Mouse (Mus musculus) heart, embryonic 13.5 days (tissue): Measurements from ENCODE around the gene Nms. TPM values are rescaled to one million over a fixed set of nuclear protein-coding genes. Genes with fewer than 3 reads are reported as not detected.

Experiments used
- ATAC-seq: fragments of 200-750 bp; cut with Nextera tagmentation; 2 replicates; pipeline ENCODE4 v1.8.0; 2017; ENCODE audit warnings: moderate TSS enrichment; ENCODE audit not compliant: insufficient number of reproducible peaks, low FRiP score, low TSS enrichment; ENCODE audit errors: extremely low read depth
- H3K27ac ChIP-seq: fragments of 300-500 bp; sonication (generic); replicated peaks from 2 replicates; pipeline ENCODE4 v1.5.1; 2015; ENCODE audit warnings: moderate library complexity, mild to moderate bottlenecking, inconsistent platforms
- H3K27me3 ChIP-seq: fragments of 300-500 bp; sonication (generic); replicated peaks from 2 replicates; pipeline ENCODE4 v1.6.1; 2015; ENCODE audit warnings: mild to moderate bottlenecking, inconsistent platforms
- H3K36me3 ChIP-seq: fragments of 300-500 bp; sonication (generic); 2 replicates; pipeline ENCODE4 v1.6.1; 2015; ENCODE audit warnings: mild to moderate bottlenecking, inconsistent platforms
- H3K4me1 ChIP-seq: fragments of 300-500 bp; sonication (generic); 2 replicates; pipeline ENCODE4 v1.6.1; 2015; ENCODE audit warnings: inconsistent platforms
- H3K4me2 ChIP-seq: fragments of 300-500 bp; sonication (generic); 2 replicates; pipeline ENCODE4 v1.6.1; 2015; ENCODE audit warnings: inconsistent platforms, mild to moderate bottlenecking, moderate library complexity
- H3K4me3 ChIP-seq: fragments of 300-500 bp; sonication (generic); 2 replicates; pipeline ENCODE4 v1.5.1; 2015; ENCODE audit warnings: moderate library complexity, mild to moderate bottlenecking, inconsistent platforms
- H3K9ac ChIP-seq: fragments of 300-500 bp; sonication (generic); 2 replicates; pipeline ENCODE4 v1.6.1; 2015; ENCODE audit warnings: inconsistent platforms, mild to moderate bottlenecking, moderate library complexity
- H3K9me3 ChIP-seq: fragments of 300-500 bp; sonication (generic); 2 replicates; pipeline ENCODE4 v1.6.1; 2016; ENCODE audit warnings: inconsistent platforms
- WGBS: fragments of 180-500 bp; shearing (Covaris S2); methylation state at CpG from one replicate; pipeline ENCODE4 v1.1.7; 2015; ENCODE audit warnings: mixed read lengths; 5-methylcytosine and 5-hydroxymethylcytosine counted together
- polyA plus RNA-seq: library from polyadenylated mRNA; unstranded; fragments of >200 nt; fragmentation: Nextera tagmentation; extraction: Ambion mirVana; gene quantifications from 2 replicates; pipeline ENCODE4 v1.2.1, GENCODE M21; 2015

The Nms gene
- polyA plus RNA-seq: not detected in 2 replicates

DNA sequence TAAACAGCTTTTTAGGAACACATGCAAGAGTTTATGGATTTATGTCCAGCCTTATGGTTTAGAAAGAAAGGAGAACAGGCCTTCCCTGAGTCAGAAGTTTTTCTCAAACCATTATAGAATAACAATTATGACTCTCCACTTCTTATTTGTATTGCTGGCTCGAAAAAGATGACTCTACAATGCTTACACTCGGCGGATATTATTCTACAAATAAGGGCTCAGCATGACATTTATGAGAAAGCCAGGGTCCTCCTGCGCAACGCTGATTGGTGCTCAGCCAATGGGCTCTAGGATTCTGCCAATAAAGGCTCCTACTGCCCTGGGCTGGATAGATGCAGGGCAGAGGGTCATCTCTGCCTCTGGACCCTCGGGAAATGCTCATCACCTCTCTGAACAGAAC, at the start of gene Nms:
Gene Nms, plus strand, starts transcription at position 301 of the 400 bp plus-strand sequence.
- no peak within 1 kb of the TSS for H3K27ac ChIP-seq
- 0 out of 2 replicates have a peak, but pooled peaks cover 5% of the 10 kb centered on the region for H3K27me3 ChIP-seq
- H3K9me3 ChIP-seq: no peaks in the 10 kb centered on the region
- H3K4me2 ChIP-seq: no peak within 1 kb of the TSS
- H3K4me3 ChIP-seq: no peak within 1 kb of the TSS
- whole genome bisulfite sequencing: 69% methylated on average over 6 of the region's 6 CpGs
- no peaks in the 10 kb centered on the region for H3K36me3 ChIP-seq
- no peak within 1 kb of the TSS for H3K9ac ChIP-seq
- ATAC-seq: no peak
- H3K4me1 ChIP-seq: no peaks in the 10 kb centered on the region

DNA sequence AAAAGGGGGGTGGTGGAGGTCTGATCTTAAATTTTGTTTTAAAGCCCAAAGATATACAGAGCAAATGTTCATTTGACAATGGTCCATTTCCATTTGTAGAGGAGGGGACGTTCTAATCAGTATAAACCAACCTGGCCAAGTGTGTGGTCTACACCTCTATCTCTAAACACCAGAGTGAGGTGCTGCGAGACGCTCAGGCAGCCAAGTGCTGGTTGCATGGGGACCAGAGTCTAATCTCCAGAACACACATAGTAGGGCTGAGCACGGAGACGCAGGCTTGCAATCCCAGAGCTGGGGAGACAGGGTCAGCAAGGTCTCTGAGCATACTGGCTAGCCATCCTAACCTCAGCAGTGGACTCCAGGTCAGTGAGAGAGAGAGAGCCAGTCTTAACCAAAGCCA, 47.5 kb upstream of the Nms start:
- peaks cover 7% of the 10 kb centered on the region for H3K4me1 ChIP-seq
- ATAC-seq: no peak
- 72% methylated on average over 5 of the region's 5 CpGs for WGBS
- H3K4me2 ChIP-seq: no peak overlapping the region
- H3K9me3 ChIP-seq: no peaks in the 10 kb centered on the region
- H3K27ac ChIP-seq: no peak overlapping the region
- H3K27me3 ChIP-seq: peaks cover 16% of the 10 kb centered on the region
- H3K9ac ChIP-seq: no peak overlapping the region
- H3K4me3 ChIP-seq: no peak overlapping the region
- no peaks in the 10 kb centered on the region for H3K36me3 ChIP-seq

DNA sequence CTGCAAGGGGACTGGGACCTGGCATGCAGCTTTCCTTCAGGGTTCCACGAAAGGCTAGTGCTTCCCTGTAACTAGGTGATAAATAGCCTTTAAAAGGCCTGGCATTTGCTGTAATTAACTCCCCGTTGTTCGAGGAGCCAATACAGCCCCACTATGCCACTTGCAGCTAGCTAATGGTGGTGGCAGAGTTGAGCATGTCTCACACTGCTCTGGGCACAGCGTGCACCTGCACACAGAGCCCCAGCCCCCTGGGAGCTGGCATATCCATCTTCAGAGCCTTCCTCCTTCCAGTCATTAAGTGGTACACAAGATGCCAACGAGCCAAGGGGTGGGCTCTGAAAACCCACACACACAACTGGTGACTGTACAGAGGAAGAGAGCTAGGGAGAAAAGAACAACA, 45.9 kb upstream of the Nms start:
- Histone ChIP-seq H3K27ac (no peak overlapping the region), H3K36me3 (no peaks in the 10 kb centered on the region), H3K9ac (no peak overlapping the region), H3K4me3 (no peak overlapping the region), H3K27me3 (peaks cover 30% of the 10 kb centered on the region), H3K4me1 (peaks cover 5% of the 10 kb centered on the region; the same call in 1 of the 2 replicates), H3K4me2 (no peak overlapping the region), H3K9me3 (no peaks in the 10 kb centered on the region)
- WGBS: 73% methylated on average over 5 of the region's 5 CpGs
- ATAC-seq: no peak

DNA sequence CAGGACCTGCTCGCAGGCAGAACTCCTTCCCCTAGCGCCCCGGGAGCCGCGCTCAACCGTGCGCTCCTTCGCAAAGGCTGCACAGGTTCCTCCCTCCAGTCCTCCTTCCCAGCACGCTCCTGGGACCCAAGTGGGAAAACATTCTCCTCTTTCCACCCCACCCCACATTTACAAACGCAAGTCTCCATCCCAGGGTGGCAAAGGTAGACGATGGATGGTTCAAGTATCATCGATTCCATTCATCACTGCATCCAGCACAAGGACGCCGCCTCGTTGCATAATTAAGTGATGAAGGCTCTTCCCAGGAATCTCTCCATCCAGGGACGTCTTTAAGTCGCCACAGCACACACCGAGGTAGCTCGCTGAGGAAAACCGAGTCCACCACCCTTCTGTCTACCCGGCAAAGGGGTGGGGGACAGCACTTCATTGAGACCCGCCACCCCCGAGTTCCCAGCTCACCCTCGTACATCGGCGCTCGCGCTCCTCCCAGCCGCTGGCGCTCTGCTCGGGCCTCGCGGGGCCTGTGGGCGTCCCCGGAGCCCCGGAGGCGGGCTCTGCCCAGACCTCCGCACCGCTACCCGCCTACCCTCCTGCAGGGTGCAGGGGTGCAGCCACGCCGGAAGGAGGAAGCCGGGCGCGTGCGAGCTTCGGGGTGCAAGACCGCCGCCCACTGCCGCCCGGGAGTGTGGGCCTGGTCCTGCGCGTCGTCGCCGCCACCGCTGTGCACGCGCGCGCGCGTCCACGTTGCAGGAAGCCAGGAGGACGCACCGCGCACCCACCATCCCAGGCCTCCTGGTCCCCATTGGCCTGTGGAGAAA, 41.3 kb upstream of the Nms start, which contains the start of gene Chst10:
Gene Chst10, minus strand, starts transcription at position 731 of the 818 bp plus-strand sequence.
- H3K27ac ChIP-seq: no peak within 1 kb of the TSS

DNA sequence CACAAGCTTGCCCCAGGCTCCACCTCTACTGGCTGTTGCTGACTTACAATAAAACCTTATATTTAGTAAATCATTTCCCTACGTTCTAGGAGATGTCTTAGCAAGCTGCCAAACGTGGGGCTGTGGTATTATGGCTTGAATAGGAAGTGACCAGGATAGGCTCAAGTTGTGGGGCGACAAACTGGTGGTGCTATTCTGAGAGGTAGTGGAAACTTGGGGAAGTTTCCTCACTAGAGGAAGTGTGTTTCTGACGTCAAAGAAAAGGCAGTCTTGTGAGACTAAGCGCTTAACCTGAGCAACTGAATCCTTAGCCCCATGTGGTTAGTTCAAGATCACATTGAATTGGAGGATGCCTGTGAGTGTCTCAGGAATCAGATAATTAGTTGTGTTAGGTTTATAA, 36.4 kb upstream of the Nms start:
- ATAC-seq: no peak
- Histone ChIP-seq H3K27me3 (peaks cover 8% of the 10 kb centered on the region), H3K4me2 (no peak overlapping the region), H3K27ac (no peak overlapping the region), H3K36me3 (no peaks in the 10 kb centered on the region), H3K4me1 (0 out of 2 replicates have a peak, but pooled peaks cover 3% of the 10 kb centered on the region), H3K9ac (no peak overlapping the region), H3K4me3 (no peak overlapping the region), H3K9me3 (no peaks in the 10 kb centered on the region)
- 55% methylated on average over 5 of the region's 5 CpGs for WGBS

More for the DNA sequence above, 41.3 kb upstream of the Nms start, which contains the start of gene Chst10:
- peak within 1 kb of the TSS; percentile 87 for H3K4me2 ChIP-seq
- peak within 1 kb of the TSS; percentile 78 for H3K9ac ChIP-seq
- H3K9me3 ChIP-seq: no peaks in the 10 kb centered on the region
- H3K27me3 ChIP-seq: peaks cover 35% of the 10 kb centered on the region
- under 1% methylated on average over 63 of the region's 67 CpGs for WGBS
- peak; percentile 77 for ATAC-seq
- H3K36me3 ChIP-seq: no peaks in the 10 kb centered on the region
- peaks cover 8% of the 10 kb centered on the region; the same call in 1 of the 2 replicates for H3K4me1 ChIP-seq
- peak within 1 kb of the TSS; percentile 68 for H3K4me3 ChIP-seq

DNA sequence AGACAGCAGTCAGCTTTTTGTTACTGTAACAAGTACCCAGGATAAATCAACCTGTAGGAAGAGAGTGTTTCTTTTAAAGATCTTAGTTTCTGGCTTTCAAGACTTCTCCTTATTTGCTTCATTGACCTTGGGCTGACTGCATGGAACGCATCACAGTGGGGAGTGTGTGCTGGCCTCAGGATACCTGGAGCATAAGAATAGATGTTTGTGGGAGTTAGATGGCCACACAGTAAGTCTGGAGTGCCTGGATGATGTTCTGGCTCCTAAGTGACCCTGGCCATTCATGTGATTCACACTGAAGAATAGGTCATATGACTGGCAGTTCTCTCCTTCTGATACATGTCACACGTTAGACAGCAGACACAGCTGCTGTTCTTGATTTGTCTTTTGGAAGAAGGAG, 35.0 kb upstream of the Nms start:
- Histone ChIP-seq H3K9me3 (no peaks in the 10 kb centered on the region), H3K4me3 (no peak overlapping the region), H3K36me3 (no peaks in the 10 kb centered on the region), H3K27ac (no peak overlapping the region), H3K4me2 (no peak overlapping the region), H3K27me3 (no peaks in the 10 kb centered on the region), H3K9ac (no peak overlapping the region), H3K4me1 (no peaks in the 10 kb centered on the region)
- 62% methylated on average over 2 of the region's 2 CpGs for WGBS
- no peak for ATAC-seq

DNA sequence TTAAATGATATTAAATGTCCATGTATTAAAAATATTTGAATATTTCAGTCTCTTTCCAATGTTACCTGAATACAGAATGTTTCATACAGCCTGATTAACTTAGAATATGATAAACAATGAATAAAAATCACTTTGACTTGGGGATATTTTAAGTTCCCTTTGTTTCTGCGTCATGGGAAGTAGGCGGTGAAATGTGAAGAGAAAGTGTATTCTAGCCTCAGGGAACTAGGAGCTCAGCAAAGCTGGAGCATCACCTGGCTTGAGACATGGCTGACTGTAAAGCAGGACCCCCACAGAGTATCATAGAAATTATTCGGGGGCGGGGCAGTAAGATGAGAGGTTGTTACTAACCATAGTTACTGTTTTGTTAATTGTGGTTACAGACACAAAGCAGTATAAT, 10.0 kb upstream of the Nms start:
- ATAC-seq: no peak
- no peak overlapping the region for H3K4me2 ChIP-seq

DNA sequence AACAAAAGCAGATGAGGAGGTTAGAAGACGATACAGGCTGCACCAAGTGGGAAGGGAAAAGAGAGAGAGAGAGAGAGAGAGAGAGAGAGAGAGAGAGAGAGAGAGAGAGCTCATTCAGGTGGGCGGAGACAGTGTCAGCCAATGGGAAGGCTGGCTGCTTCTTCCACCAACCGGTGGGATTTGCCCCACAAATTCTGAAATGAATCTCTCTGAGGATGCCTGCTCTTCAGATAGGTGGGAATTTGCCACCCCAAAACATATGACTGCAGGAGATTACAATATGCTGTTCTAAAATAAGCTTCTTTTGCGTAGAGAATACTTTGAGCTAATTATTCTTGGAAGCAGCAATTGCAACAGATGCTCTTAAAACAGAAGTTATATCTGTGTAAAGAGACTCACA, 9.5 kb upstream of the Nms start:
- ATAC-seq: no peak
- Histone ChIP-seq H3K27ac (no peak overlapping the region), H3K4me1 (no peaks in the 10 kb centered on the region), H3K36me3 (no peaks in the 10 kb centered on the region), H3K9ac (no peak overlapping the region), H3K4me3 (no peak overlapping the region), H3K4me2 (no peak overlapping the region), H3K27me3 (no peaks in the 10 kb centered on the region), H3K9me3 (no peaks in the 10 kb centered on the region)
- WGBS: 64% methylated on average over 4 of the region's 4 CpGs

More for the DNA sequence above, 10.0 kb upstream of the Nms start:
- Histone ChIP-seq H3K9me3 (no peaks in the 10 kb centered on the region), H3K27ac (no peak overlapping the region), H3K4me3 (no peak overlapping the region), H3K36me3 (no peaks in the 10 kb centered on the region), H3K4me1 (no peaks in the 10 kb centered on the region), H3K27me3 (no peaks in the 10 kb centered on the region), H3K9ac (no peak overlapping the region)
- WGBS: 73% methylated on average over 4 of the region's 4 CpGs

DNA sequence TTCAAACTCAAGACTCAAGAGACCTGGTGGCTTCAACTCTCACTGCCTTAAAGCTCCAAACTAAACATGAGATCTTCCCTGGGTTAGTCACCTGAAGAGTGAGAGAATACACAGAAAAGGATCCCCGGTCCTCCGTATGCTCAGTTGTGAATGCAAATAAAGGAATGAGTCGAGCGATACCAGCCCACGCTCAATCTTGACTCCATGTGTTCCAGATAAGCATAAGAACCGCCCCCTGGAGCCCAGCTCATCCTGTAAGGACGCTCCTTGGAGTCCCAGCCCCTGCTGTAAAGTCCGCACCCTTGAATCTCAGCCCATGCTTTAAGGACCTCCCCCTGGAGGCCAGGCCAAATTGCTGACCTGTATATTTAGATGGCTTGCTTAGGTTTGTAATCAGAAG, 8.2 kb upstream of the Nms start:
- Histone ChIP-seq H3K36me3 (no peaks in the 10 kb centered on the region), H3K27ac (no peak overlapping the region), H3K27me3 (no peaks in the 10 kb centered on the region), H3K4me2 (no peak overlapping the region), H3K9me3 (no peaks in the 10 kb centered on the region), H3K4me3 (no peak overlapping the region), H3K4me1 (no peaks in the 10 kb centered on the region), H3K9ac (no peak overlapping the region)
- ATAC-seq: no peak
- 51% methylated on average over 8 of the region's 8 CpGs for WGBS

DNA sequence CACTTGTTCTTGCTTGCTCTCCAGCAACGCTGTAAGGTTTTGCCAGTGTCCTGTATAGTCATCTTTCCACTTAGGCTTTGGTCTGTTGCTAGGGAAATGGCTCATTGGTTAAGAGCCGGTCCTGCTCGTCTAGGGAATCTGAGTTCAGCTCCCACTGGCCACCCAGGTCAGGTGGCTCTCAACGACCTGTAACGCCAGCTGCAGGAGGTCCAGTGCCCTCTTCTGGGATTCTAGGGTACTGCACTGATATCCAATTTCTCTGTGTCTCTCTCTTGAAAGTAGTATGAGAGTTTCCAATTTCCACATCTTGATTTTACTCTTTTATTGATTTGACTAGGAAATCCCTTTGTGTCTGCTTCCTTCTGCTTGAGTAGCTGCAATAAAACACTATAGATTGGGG, 4.3 kb upstream of the Nms start:
- H3K27ac ChIP-seq: no peak overlapping the region
- no peaks in the 10 kb centered on the region for H3K27me3 ChIP-seq
- no peaks in the 10 kb centered on the region for H3K36me3 ChIP-seq
- no peak overlapping the region for H3K4me2 ChIP-seq
- H3K9me3 ChIP-seq: no peaks in the 10 kb centered on the region
- H3K4me1 ChIP-seq: no peaks in the 10 kb centered on the region
- no peak for ATAC-seq
- no peak overlapping the region for H3K9ac ChIP-seq
- 39% methylated on average over 5 of the region's 5 CpGs for WGBS
- H3K4me3 ChIP-seq: no peak overlapping the region

DNA sequence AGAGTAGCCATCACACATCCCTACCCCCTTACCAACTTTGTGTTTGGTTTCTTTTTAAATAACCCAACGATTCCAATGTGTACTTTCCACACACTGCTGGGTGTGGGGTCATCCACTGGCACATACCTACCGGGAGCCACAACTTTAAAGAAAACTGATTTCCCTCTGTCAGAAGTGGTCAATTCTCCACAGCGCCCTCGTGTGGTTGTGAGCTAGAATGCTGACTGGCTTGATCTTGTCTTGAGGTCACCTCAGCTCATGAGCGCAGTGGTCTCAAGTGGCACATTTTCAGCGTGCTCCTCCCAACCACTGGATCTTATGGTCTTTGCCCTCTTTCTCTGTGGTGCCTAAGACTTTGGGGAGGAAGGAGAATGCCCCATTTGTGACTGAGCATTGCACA, 2.2 kb upstream of the Nms start:
- Histone ChIP-seq H3K4me3 (no peak overlapping the region), H3K4me1 (no peaks in the 10 kb centered on the region), H3K27ac (no peak overlapping the region), H3K9ac (no peak overlapping the region), H3K36me3 (no peaks in the 10 kb centered on the region), H3K4me2 (no peak overlapping the region), H3K27me3 (no peaks in the 10 kb centered on the region), H3K9me3 (no peaks in the 10 kb centered on the region)
- ATAC-seq: no peak
- WGBS: 21% methylated on average over 6 of the region's 6 CpGs

DNA sequence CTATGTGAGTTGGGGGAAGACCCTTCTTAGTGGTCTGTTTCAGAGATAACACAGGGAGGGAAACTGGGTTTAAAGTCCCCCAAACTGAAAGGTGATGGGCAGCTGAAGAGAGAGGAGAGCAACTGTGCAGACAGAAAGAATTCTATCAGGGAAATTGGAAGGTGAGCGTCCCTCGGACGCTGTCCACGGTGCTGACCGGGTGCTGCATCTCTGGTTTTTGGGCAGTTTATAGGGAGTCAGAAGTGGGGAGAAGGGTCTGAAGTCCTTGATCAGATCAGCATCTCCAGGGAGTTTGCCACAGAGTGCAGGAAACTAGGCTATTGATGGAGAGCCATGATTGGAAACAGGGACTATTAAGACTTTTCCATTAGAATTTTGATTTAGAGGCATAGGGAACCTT, 659 bp downstream of the Nms start:
- no peak overlapping the region for H3K27ac ChIP-seq
- 3% methylated on average over 5 of the region's 5 CpGs for WGBS
- no peak overlapping the region for H3K4me2 ChIP-seq
- H3K4me3 ChIP-seq: no peak overlapping the region
- H3K9ac ChIP-seq: no peak overlapping the region
- H3K36me3 ChIP-seq: no peaks in the 10 kb centered on the region
- H3K4me1 ChIP-seq: no peaks in the 10 kb centered on the region
- no peaks in the 10 kb centered on the region for H3K9me3 ChIP-seq
- no peak for ATAC-seq
- 0 out of 2 replicates have a peak, but pooled peaks cover 8% of the 10 kb centered on the region for H3K27me3 ChIP-seq
